Mouse (Mus musculus) left cerebral cortex, postnatal 36 days (tissue): ENCODE data around the gene B9d2. TPM values are rescaled to one million over a fixed set of nuclear protein-coding genes. Genes with fewer than 3 reads are reported as not detected.
A peak's percentile ranks its signal among the peaks of the same experiment; 100 is the strongest.

Experiments
- DNase-seq, 2 experiments: peaks; one replicate each; pipeline ENCODE4 v3.0.0; 2021 to 2022; ENCODE audit warnings: low spot score in 2 of 2, mixed read lengths in 1 of 2
- intact Hi-C: fragments of 180-260 bp; cut with DNase I; formaldehyde crosslinking; loops from one replicate; pipeline ENCODE4 v1.15.1; 2025
- total RNA-seq, 2 experiments: library from RNA; stranded (reverse); gene quantifications; 2 replicates each; pipeline ENCODE4 v1.2.3; 2021

Gene B9d2
- total RNA-seq, result 10 to 100 TPM; 23.7 to 28.9 TPM

DNA sequence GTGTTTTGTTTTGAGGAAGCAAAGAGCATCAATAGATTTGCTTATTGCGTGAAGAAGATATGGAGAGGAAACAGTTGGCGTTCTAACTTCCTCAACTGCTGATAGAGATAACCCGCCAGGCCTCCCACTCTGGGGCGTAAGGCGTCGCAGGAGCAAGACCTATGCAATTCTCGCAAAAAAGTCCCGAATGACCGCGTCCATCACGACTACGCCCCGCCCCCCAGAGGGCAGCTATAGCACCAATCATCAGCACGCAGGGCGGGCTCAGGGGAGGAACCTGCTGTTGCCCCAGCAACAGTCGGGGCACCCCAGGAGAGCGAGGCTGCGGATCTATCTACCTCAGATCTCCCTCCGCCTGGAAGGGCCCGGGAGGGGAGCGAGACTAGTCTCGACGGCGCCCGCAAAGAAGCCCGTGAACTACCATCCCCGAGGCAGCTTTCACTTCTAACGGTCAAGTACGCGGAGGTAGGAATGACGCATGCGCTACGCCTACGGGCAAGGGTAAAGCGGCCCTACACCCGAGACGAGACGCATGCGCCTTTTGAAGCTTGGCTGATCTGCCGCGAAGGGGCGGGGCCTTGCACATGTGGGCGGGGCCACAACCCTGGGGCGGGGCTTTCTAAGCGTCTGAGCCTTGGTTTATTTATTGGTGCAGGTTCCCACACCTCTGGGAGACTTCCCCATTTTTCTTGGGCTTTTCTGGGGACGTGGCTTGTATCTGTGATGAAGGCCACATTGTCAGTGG is at the start of gene B9d2:
B9d2 (plus strand) TSS at position 267 of the 745 bp plus-strand sequence.
- intact Hi-C loops, result loop anchor here (5.0 kb wide), 1 partner anchor 37 kb away; the partner anchor contains the start of gene Ccdc97
- peak; percentile 94 to 95 for DNase-seq

- DNase-seq, result no peak
- intact Hi-C loops, result no loop called here
These were observed 47.9 kb upstream of the B9d2 start for GRCm38 (mm10) chr7:25632679-25633078.

- no peak for DNase-seq
- intact Hi-C loops, result no loop called here
These were observed 44.2 kb upstream of the B9d2 start for GRCm38 (mm10) chr7:25636373-25636772.

- no peak for DNase-seq
- intact Hi-C loops, result no loop called here
These were observed 43.5 kb upstream of the B9d2 start for GRCm38 (mm10) chr7:25637099-25637498.

DNA sequence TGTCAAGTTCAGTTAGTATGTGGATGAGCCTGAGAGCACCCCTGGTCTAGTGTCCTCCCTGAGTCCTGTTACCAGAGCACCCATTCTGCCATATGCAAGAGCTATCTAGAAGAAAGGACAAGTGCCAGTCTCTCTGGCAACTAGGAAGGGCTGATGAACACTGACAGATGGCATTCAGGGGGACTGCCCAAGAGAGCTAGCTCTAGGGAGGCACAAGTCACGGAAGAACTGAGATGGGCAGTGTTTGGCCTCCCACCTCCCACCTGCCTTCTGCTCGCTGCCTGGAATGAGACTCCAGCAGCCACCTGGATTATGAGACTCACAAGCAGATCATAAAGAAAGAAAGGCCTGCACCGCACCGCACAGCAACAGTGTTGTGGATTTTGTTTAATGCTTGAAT is 40.8 kb upstream of the B9d2 start:
- DNase-seq, result peak; percentile 50 to 58
- intact Hi-C loops, result no loop called here

GRCm38 (mm10) chr7:25644136-25644535 is 36.4 kb upstream of the B9d2 start:
- no peak for DNase-seq
- intact Hi-C loops, result no loop called here

GRCm38 (mm10) chr7:25644631-25645030 is 35.9 kb upstream of the B9d2 start:
- no peak for DNase-seq
- intact Hi-C loops, result no loop called here

- intact Hi-C loops, result no loop called here
- no peak for DNase-seq
These were observed 35.5 kb upstream of the B9d2 start for GRCm38 (mm10) chr7:25645074-25645473.

GRCm38 (mm10) chr7:25647574-25648123 is 32.9 kb upstream of the B9d2 start:
- intact Hi-C loops, result no loop called here
- no peak for DNase-seq

DNA sequence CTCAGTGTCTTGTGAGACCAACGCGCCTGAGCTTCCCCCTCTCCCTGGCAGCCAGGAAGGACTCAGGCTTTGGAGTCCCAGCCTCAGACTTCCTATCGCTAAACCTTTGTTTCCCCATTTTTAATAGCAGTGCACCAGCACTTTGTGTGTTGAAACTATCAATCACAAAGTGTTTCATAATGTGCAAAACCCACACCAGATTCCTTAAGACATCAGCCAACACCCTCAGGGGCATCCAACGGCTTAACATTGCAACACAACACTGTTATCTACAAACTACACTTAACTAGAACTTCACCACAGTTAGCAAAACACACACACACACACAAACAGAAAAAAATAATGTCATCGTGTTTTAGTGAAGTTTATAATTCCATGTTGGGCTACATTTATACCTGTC is 30.7 kb upstream of the B9d2 start:
- intact Hi-C loops, result no loop called here
- no peak for DNase-seq

DNA sequence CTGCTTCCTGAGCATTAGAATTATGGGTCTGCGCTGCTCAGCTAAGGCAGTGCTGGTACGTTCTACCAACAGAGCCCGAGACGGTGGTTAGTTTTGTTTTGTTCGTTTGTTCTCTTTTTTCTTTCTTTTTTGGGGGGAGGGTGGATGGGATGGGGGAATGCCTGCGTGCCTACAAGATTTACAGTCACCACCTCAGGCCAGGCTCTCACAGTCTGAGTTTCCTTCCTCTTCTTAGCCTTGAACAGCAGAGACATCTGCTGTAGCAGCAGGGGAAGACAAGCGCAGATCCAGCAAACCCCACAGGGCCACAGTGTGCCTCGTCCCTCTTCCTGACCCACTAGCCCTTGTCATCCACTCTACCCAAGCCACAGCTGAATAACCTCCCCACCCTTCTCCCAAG is 29.3 kb upstream of the B9d2 start:
- intact Hi-C loops, result no loop called here
- no peak for DNase-seq

- no peak for DNase-seq
- intact Hi-C loops, result no loop called here
These were observed 28.3 kb upstream of the B9d2 start for GRCm38 (mm10) chr7:25652244-25652759.

DNA sequence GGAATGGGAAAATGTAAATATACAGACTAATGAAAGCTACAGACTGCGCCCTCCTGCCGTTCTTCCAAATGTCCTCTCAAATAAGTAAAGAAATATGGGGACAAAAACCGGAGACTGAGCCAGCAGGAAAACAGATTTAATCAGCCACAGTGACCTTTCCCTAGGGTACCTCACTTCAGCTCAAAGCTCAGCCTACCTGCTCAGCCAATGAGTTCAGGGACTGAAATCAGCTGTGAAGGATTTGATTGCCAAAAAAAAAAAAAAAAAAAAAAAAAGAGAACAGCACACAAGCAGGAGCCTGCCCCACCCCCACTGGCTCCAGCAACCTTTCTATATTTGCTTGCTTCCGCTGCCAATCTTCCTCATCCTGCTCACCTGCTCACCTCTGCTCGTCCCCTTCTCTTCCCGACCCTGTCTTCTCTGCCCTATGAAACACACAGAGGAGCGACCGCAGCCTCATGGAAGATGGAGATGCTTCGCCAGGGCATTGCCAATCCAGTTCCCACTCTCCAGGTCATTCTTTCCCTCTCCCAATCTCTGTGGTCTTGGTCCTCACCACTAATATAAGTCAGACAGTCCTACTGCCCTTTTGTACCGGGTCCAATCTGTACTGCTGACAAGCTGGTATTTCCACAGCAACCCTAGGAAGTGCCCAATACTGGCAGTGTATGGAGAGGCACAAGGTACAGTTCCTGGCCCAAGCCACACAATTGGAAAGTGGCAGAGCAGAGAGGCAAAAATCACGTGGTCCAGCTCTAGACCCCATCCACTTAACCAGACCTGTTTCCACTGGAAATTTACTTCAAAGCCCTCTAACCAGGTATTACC is 24.8 kb upstream of the B9d2 start:
- intact Hi-C loops, result no loop called here
- DNase-seq, result no peak

GRCm38 (mm10) chr7:25657785-25658184 is 22.8 kb upstream of the B9d2 start:
- no peak for DNase-seq
- intact Hi-C loops, result no loop called here

- peak; percentile 98 to 99 for DNase-seq
- intact Hi-C loops, result no loop called here
These were observed 21.7 kb upstream of the B9d2 start, which contains the start of the genes Bckdha and Exosc5 for GRCm38 (mm10) chr7:25658657-25659472. Gene Bckdha, minus strand, starts transcription at chr7:25658981. Gene Exosc5, plus strand, starts transcription at chr7:25659164.

- intact Hi-C loops, result no loop called here
- no peak for DNase-seq
These were observed 14.2 kb upstream of the B9d2 start for GRCm38 (mm10) chr7:25666381-25666780.

DNA sequence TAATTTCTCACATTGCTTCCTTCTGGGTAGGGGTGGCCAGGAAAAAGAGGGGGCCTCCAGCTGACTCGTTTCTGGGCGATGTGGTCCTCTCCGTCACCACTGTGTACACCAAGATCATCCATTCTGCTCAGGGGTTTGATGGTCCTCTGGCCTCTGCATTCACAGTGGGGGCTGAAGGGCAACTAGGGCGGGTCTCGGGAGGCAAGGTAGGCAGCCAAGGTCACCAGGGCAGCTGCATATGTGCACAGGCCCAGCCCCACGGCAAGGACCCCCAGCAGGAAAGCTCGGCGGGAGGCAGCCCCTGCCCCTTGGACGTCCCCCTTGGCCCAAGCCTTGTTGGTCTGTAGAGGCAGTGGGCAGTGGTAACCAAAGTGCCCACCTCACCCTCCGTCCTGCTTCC is 11.4 kb upstream of the B9d2 start:
- intact Hi-C loops, result no loop called here
- DNase-seq, result no peak

DNA sequence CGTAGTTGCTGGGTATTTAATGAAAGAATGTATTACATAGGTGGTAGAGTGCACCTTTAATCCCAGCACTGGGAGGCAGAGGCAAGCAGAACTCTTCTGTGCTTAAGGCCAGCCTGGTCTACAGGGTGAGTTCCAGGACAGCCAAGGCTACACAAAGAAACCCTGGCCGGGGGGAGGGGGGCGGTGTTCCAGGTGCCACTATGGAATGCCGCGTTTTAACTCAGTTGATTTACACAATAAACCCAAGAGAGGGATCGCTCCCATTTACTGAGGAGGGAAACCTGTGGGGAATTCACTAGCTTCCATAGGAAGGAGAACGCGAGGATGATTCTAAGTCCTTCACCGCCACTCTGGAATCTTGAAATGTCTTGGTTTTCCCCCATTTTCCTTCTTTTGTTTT is 10.9 kb upstream of the B9d2 start:
- intact Hi-C loops, result no loop called here
- no peak for DNase-seq

GRCm38 (mm10) chr7:25670096-25670495 is 10.5 kb upstream of the B9d2 start:
- intact Hi-C loops, result no loop called here

GRCm38 (mm10) chr7:25671686-25672085 is 8.9 kb upstream of the B9d2 start:
- intact Hi-C loops, result no loop called here
- DNase-seq, result no peak

More at GRCm38 (mm10) chr7:25670096-25670495, 10.5 kb upstream of the B9d2 start:
- DNase-seq, result no peak
